Mouse (Mus musculus) CH12.LX (cell line): ENCODE measurements at regions not wholly inside any gene's neighbourhood (a gene's known extent, or its start where the extent isn't known, plus 50 kb on each side); places are given as distances from the start of the nearest gene placed in this dataset.

Source experiments
- DNase-seq: peaks from one replicate; pipeline ENCODE4 v3.0.0-alpha.2; 2013; ENCODE audit errors: extremely low read depth
- H3K27ac ChIP-seq: 2 replicates; pipeline ENCODE4 v1.5.1; 2012; ENCODE audit warnings: low read depth, mild to moderate bottlenecking, control low read depth, moderate library complexity; ENCODE audit not compliant: insufficient read depth
- H3K27me3 ChIP-seq: replicated peaks from 2 replicates; pipeline ENCODE3; 2012; ENCODE audit warnings: inconsistent platforms
- H3K36me3 ChIP-seq, 2 experiments: replicated peaks in 1 of 2; 2 replicates each; pipeline versions ENCODE3 to v1.6.1; 2012; ENCODE audit warnings: inconsistent platforms in 1 of 2, low read length in 1 of 2, mild to moderate bottlenecking in 1 of 2, mixed read lengths in 1 of 2, moderate library complexity in 1 of 2; ENCODE audit not compliant: control insufficient read depth in 1 of 2, insufficient read depth in 1 of 2
- H3K4me1 ChIP-seq, 2 experiments: 2 replicates each; pipeline ENCODE4 v1.6.1; 2012; ENCODE audit warnings: inconsistent platforms in 1 of 2, moderate library complexity in 1 of 2; ENCODE audit not compliant: insufficient read depth in 2 of 2, control insufficient read depth in 1 of 2
- H3K4me2 ChIP-seq: 2 replicates; pipeline ENCODE4 v1.6.1; 2012; ENCODE audit warnings: low read depth, mild to moderate bottlenecking, control low read depth; ENCODE audit not compliant: poor library complexity, insufficient read depth, severe bottlenecking
- H3K4me3 ChIP-seq, 3 experiments: fragments of 150-350 bp in 1 of 3; sonication (generic) in 1 of 3; replicated peaks in 1 of 3; 2 replicates each; pipeline versions ENCODE3 to v1.5.1; 2011 to 2012; ENCODE audit warnings: low read depth in 2 of 3, low read length in 2 of 3, mild to moderate bottlenecking in 2 of 3, moderate library complexity in 2 of 3, control low read depth in 1 of 3, improper control_type of control experiment in 1 of 3, inconsistent platforms in 1 of 3, mixed read lengths in 1 of 3; ENCODE audit not compliant: poor library complexity in 1 of 3
- H3K79me2 ChIP-seq: replicated peaks from 2 replicates; pipeline ENCODE4 v1.6.1; 2012; ENCODE audit warnings: mild to moderate bottlenecking, moderate library complexity; ENCODE audit not compliant: control insufficient read depth, poor library complexity, insufficient read depth, severe bottlenecking; ENCODE audit errors: extremely low read depth
- H3K9ac ChIP-seq: 2 replicates; pipeline ENCODE4 v1.6.1; 2012; ENCODE audit warnings: low read depth, mild to moderate bottlenecking, control low read depth, moderate library complexity; ENCODE audit not compliant: insufficient read depth
- H3K9me3 ChIP-seq: replicated peaks from 2 replicates; pipeline ENCODE3; 2012; ENCODE audit warnings: low read length, inconsistent platforms, mixed read lengths
- CHD2 ChIP-seq: IDR thresholded peaks from 2 replicates; pipeline ENCODE4 v1.6.1; 2011; ENCODE audit warnings: low read length, improper control_type of control experiment
- E2F4 ChIP-seq: IDR thresholded peaks from 2 replicates; pipeline ENCODE4 v1.6.1; 2011; ENCODE audit warnings: low read depth, low read length, improper control_type of control experiment; ENCODE audit not compliant: insufficient replicate concordance
- GABPA ChIP-seq: IDR thresholded peaks from 2 replicates; pipeline ENCODE4 v1.6.1; 2012; ENCODE audit warnings: low read depth, low read length, improper control_type of control experiment, inconsistent platforms; ENCODE audit not compliant: insufficient replicate concordance
- HCFC1 ChIP-seq: IDR thresholded peaks from 2 replicates; pipeline ENCODE4 v1.6.1; 2012; ENCODE audit warnings: low read depth, mild to moderate bottlenecking, inconsistent platforms, low read length, improper control_type of control experiment
- IRF4 ChIP-seq: IDR thresholded peaks from 2 replicates; pipeline ENCODE4 v1.6.1; 2014; ENCODE audit warnings: low read depth, mild to moderate bottlenecking, inconsistent platforms, low read length, improper control_type of control experiment
- KAT2A ChIP-seq: IDR thresholded peaks from 2 replicates; pipeline ENCODE4 v1.6.1; 2012; ENCODE audit warnings: low read length, improper control_type of control experiment, inconsistent platforms; ENCODE audit not compliant: insufficient replicate concordance
- MAFK ChIP-seq: IDR thresholded peaks from 2 replicates; pipeline ENCODE4 v1.6.1; 2011; ENCODE audit warnings: low read length, improper control_type of control experiment; ENCODE audit not compliant: insufficient replicate concordance
- MAZ ChIP-seq: IDR thresholded peaks from 2 replicates; pipeline ENCODE4 v1.6.1; 2012; ENCODE audit warnings: low read depth, mild to moderate bottlenecking, inconsistent platforms, low read length, improper control_type of control experiment, moderate library complexity
- MXI1 ChIP-seq: IDR thresholded peaks from 2 replicates; pipeline ENCODE4 v1.6.1; 2011; ENCODE audit warnings: mild to moderate bottlenecking, low read depth, low read length, improper control_type of control experiment
- NRF1 ChIP-seq: IDR thresholded peaks from 2 replicates; pipeline ENCODE4 v1.6.1; 2014; ENCODE audit warnings: low read depth, mild to moderate bottlenecking, inconsistent platforms, low read length, improper control_type of control experiment, moderate library complexity
- POLR2AphosphoS2 ChIP-seq: IDR thresholded peaks from 2 replicates; pipeline ENCODE4 v1.6.1; 2011; ENCODE audit warnings: low read depth, low read length, improper control_type of control experiment
- RAD21 ChIP-seq: IDR thresholded peaks from 2 replicates; pipeline ENCODE4 v1.6.1; 2011; ENCODE audit warnings: low read depth, mild to moderate bottlenecking, low read length, improper control_type of control experiment, moderate library complexity
- SMC3 ChIP-seq: IDR thresholded peaks from 2 replicates; pipeline ENCODE4 v1.6.1; 2011; ENCODE audit warnings: low read depth, low read length, improper control_type of control experiment
- TBP ChIP-seq: conservative IDR thresholded peaks from 2 replicates; pipeline ENCODE4 v1.6.1; 2011; ENCODE audit warnings: low read depth, low read length, improper control_type of control experiment
- TCF12 ChIP-seq: IDR thresholded peaks from 2 replicates; pipeline ENCODE4 v1.6.1; 2014; ENCODE audit warnings: low read depth, mild to moderate bottlenecking, inconsistent platforms, low read length, improper control_type of control experiment
- ZC3H11A ChIP-seq: IDR thresholded peaks from 2 replicates; pipeline ENCODE4 v1.6.1; 2012; ENCODE audit warnings: low read depth, mild to moderate bottlenecking, inconsistent platforms, low read length, improper control_type of control experiment
- ZKSCAN1 ChIP-seq: IDR thresholded peaks from 2 replicates; pipeline ENCODE4 v1.6.1; 2012; ENCODE audit warnings: low read depth, inconsistent platforms, low read length, improper control_type of control experiment, borderline replicate concordance
- ZMIZ1 ChIP-seq: IDR thresholded peaks from 2 replicates; pipeline ENCODE4 v1.6.1; 2012; ENCODE audit warnings: low read depth, mild to moderate bottlenecking, inconsistent platforms, low read length, improper control_type of control experiment
- dilution Hi-C: fragments of 300-500 bp; cut with MboI; formaldehyde crosslinking; loops from 2 replicates; pipeline ENCODE4 v1.14.3; 2020; ENCODE audit warnings: low sequenced_read_pairs; ENCODE audit not compliant: extremely low pct_unique_long_range_greater_than_20kb, extremely low pct_ligation_motif_present
- in situ Hi-C: fragments of 300-500 bp; cut with MboI; formaldehyde crosslinking; loops from 3 replicates; pipeline ENCODE4 v1.14.3; 2019; ENCODE audit warnings: low sequenced_read_pairs, low pct_ligation_motif_present, low pct_unique_long_range_greater_than_20kb, mixed read lengths

DNA sequence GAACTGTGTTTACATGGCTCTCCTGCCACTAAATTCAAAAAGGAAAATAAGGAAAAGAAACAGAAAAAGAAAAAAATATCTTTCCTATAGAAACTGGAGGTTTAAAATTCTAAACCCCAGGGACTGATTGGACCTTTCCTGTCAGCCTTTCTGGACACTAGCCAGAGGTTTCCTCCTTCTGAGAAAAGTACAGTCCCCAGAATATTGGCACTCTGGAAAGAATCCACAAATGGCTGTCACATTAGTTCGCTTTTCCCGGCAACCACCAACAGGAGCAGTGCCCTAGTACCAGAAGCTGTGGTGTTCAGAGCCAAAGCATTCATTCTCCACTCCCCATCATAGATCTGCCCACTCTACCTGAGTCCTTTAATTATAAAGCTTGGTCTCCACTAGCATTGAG is 258.8 kb downstream of the Icos start:
- H3K4me3 ChIP-seq, result no peak overlapping the region
- dilution Hi-C loops, result no loop called here
- H3K27ac ChIP-seq, result no peak overlapping the region
- no peaks in the 10 kb centered on the region for H3K4me1 ChIP-seq
- DNase-seq, result no peak
- H3K36me3 ChIP-seq, result no peaks in the 10 kb centered on the region
- no peaks in the 10 kb centered on the region for H3K79me2 ChIP-seq
- no peak for TF ChIP-seq E2F4
- TF ChIP-seq SMC3, result no peak
- no peak for TF ChIP-seq ZC3H11A
- no peak for TF ChIP-seq RAD21
- no peak for TF ChIP-seq MXI1
- H3K27me3 ChIP-seq, result no peaks in the 10 kb centered on the region
- no peak overlapping the region for H3K4me2 ChIP-seq
- H3K9ac ChIP-seq, result no peak overlapping the region
- no peaks in the 10 kb centered on the region for H3K9me3 ChIP-seq
- in situ Hi-C loops, result no loop called here

DNA sequence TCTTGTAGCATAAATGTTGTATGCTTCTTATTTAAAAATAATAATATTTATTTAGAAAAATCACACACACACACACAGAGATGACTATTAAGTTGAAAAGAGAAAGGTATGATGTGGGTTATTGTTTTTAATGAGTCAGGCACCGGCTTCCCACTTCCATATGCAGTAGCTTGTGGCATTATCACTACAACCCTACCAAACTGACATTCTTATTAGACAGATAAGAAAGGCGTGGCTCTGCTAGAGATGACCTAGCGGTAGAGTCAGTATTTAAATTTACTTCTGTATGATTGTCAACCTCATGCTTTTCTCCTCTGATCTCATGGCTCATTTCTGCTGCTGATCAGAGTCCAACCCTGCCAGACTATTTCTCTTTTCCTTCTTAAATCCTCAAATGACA is 260.9 kb downstream of the Icos start:
- H3K4me2 ChIP-seq, result no peak overlapping the region
- H3K27ac ChIP-seq, result no peak overlapping the region
- H3K27me3 ChIP-seq, result no peaks in the 10 kb centered on the region
- no peak for DNase-seq
- dilution Hi-C loops, result no loop called here
- H3K9me3 ChIP-seq, result no peaks in the 10 kb centered on the region
- no peak for TF ChIP-seq TBP
- TF ChIP-seq CHD2, result no peak
- no peak for TF ChIP-seq IRF4
- no peaks in the 10 kb centered on the region for H3K36me3 ChIP-seq
- H3K4me3 ChIP-seq, result no peak overlapping the region
- H3K4me1 ChIP-seq, result no peaks in the 10 kb centered on the region
- H3K9ac ChIP-seq, result no peak overlapping the region
- in situ Hi-C loops, result no loop called here
- no peaks in the 10 kb centered on the region for H3K79me2 ChIP-seq

DNA sequence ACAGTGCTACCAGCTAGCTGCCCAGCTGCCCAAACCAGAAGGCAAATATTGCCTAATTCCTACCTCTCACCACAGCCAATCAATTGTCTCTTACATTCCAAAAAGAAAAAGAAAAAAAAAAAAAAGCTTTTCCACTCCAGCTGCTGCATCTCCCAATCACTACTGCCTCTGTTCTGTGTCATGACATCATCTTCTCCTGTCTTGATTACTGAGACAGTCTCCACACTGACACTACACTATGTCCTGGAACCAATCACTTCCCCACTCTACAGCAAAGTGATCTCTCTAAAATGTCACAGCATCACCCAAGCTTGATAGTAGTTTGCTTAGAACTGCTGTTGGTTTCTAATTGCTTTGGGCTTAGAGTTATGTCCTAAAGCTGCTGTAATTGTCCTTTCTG is 279.8 kb downstream of the Icos start:
- in situ Hi-C loops (no loop called here), dilution Hi-C loops (no loop called here)
- Histone ChIP-seq H3K9me3 (no peaks in the 10 kb centered on the region), H3K79me2 (no peaks in the 10 kb centered on the region), H3K4me2 (no peak overlapping the region), H3K36me3 (no peaks in the 10 kb centered on the region), H3K27ac (no peak overlapping the region), H3K27me3 (no peaks in the 10 kb centered on the region), H3K4me3 (no peak overlapping the region), H3K9ac (no peak overlapping the region)
- DNase-seq, result no peak
- TF ChIP-seq KAT2A (no peak), ZMIZ1 (no peak), NRF1 (no peak), MAZ (no peak), HCFC1 (no peak), ZKSCAN1 (no peak), GABPA (no peak), SMC3 (no peak), TCF12 (no peak), CHD2 (no peak), MAFK (no peak), POLR2AphosphoS2 (no peak)
- TF ChIP-seq, all 38 proteins: peak for 0
- peaks cover 0 to 14% of the 10 kb centered on the region in 2 experiments; a peak in 1 of 4 replicates for H3K4me1 ChIP-seq
